Mouse (Mus musculus) liver, embryonic 14.5 days (tissue): Measurements from ENCODE around the gene Hivep2. TPM values are rescaled to one million over a fixed set of nuclear protein-coding genes. Genes with fewer than 3 reads are reported as not detected.

Experiments used
- ATAC-seq: fragments of 200-750 bp; cut with Nextera tagmentation; 2 replicates; pipeline ENCODE4 v1.8.0; 2017; ENCODE audit warnings: moderate number of reproducible peaks, mild to moderate bottlenecking, moderate library complexity; ENCODE audit not compliant: insufficient read depth
- DNase-seq, 3 experiments: peaks; one replicate each; pipeline ENCODE4 v3.0.0-alpha.2; 2012 to 2013; ENCODE audit warnings: low read depth in 3 of 3, low spot score in 3 of 3
- H3K27ac ChIP-seq: fragments of 300-500 bp; sonication (generic); 2 replicates; pipeline ENCODE4 v1.5.1; 2014; ENCODE audit warnings: moderate library complexity, mild to moderate bottlenecking, control low read depth, inconsistent platforms
- H3K27me3 ChIP-seq: fragments of 300-500 bp; sonication (generic); 2 replicates; pipeline ENCODE4 v1.6.1; 2014; ENCODE audit warnings: mild to moderate bottlenecking, low read length, moderate library complexity; ENCODE audit not compliant: control insufficient read depth, insufficient read depth
- H3K36me3 ChIP-seq: fragments of 300-500 bp; sonication (generic); replicated peaks from 2 replicates; pipeline ENCODE4 v1.6.1; 2014; ENCODE audit warnings: low read depth; ENCODE audit not compliant: control insufficient read depth, insufficient read depth
- H3K4me1 ChIP-seq, 2 experiments: fragments of 200-500 bp in 1 of 2; fragments of 300-500 bp in 1 of 2; sonication (generic) in 1 of 2; replicated peaks; 2 replicates each; pipeline ENCODE4 v1.6.1; 2012 to 2014; ENCODE audit warnings: antibody characterized with exemption in 1 of 2, inconsistent platforms in 1 of 2, low read length in 1 of 2; ENCODE audit not compliant: control insufficient read depth in 2 of 2, insufficient read depth in 2 of 2
- H3K4me2 ChIP-seq: fragments of 300-500 bp; sonication (generic); 2 replicates; pipeline ENCODE4 v1.6.1; 2014; ENCODE audit warnings: low read depth, mild to moderate bottlenecking, control low read depth, moderate library complexity
- H3K4me3 ChIP-seq, 2 experiments: fragments of 200-500 bp in 1 of 2; fragments of 300-500 bp in 1 of 2; sonication (generic) in 1 of 2; 2 replicates each; pipeline ENCODE4 v1.5.1; 2012 to 2014; ENCODE audit warnings: low read depth in 2 of 2, low read length in 2 of 2, mild to moderate bottlenecking in 2 of 2, control low read depth in 1 of 2, inconsistent platforms in 1 of 2, moderate library complexity in 1 of 2; ENCODE audit not compliant: insufficient read depth in 1 of 2
- H3K9ac ChIP-seq: fragments of 300-500 bp; sonication (generic); replicated peaks from 2 replicates; pipeline ENCODE4 v1.6.1; 2014; ENCODE audit warnings: mild to moderate bottlenecking, control low read depth, moderate library complexity
- H3K9me3 ChIP-seq: fragments of 300-500 bp; sonication (generic); 2 replicates; pipeline ENCODE4 v1.6.1; 2016; ENCODE audit warnings: low read length, mixed read lengths; ENCODE audit not compliant: control insufficient read depth
- CTCF ChIP-seq: IDR thresholded peaks from 2 replicates; pipeline ENCODE4 v1.5.1; 2016; ENCODE audit warnings: antibody characterized with exemption, low read depth, control low read depth
- EP300 ChIP-seq: IDR thresholded peaks from 2 replicates; pipeline ENCODE4 v1.6.1; 2016; ENCODE audit warnings: antibody characterized with exemption, low read depth
- WGBS: fragments of 180-500 bp; shearing (Covaris S2); extraction: QIAGEN DNeasy Blood & Tissue Kit; methylation state at CpG from one replicate; pipeline ENCODE4 v1.1.7; 2014; ENCODE audit not compliant: insufficient replicate concordance; 5-methylcytosine and 5-hydroxymethylcytosine counted together
- polyA plus RNA-seq, 2 experiments: library from polyadenylated mRNA; depleted of rRNA in 1 of 2; stranded (reverse) in 1 of 2; unstranded in 1 of 2; fragments of >200 nt; fragmentation: Nextera tagmentation in 1 of 2; extraction: Ambion mirVana in 1 of 2; gene quantifications; 2 replicates each; pipeline versions ENCODE4 v1.2.1 to v1.2.3; 2012 to 2014

Gene Hivep2
- polyA plus RNA-seq, 2 experiments: 0.32 to 0.33 TPM

GRCm38 (mm10) chr10:14055533-14055981, 89.7 kb downstream of the Hivep2 start:
- Histone ChIP-seq H3K36me3 (no peaks in the 10 kb centered on the region), H3K9me3 (no peaks in the 10 kb centered on the region), H3K4me3 (no peak overlapping the region), H3K9ac (no peak overlapping the region), H3K4me2 (no peak overlapping the region), H3K4me1 (no peaks in the 10 kb centered on the region), H3K27me3 (no peaks in the 10 kb centered on the region), H3K27ac (no peak overlapping the region)
- ATAC-seq: no peak
- TF ChIP-seq CTCF (no peak), EP300 (no peak)
- 47% methylated on average over 9 of the region's 9 CpGs for WGBS
- no peak for DNase-seq

- WGBS: 69% methylated on average over 4 of the region's 4 CpGs
- no peak for TF ChIP-seq EP300
- TF ChIP-seq CTCF: no peak
- Histone ChIP-seq H3K9me3 (no peaks in the 10 kb centered on the region), H3K27me3 (no peaks in the 10 kb centered on the region), H3K4me1 (no peaks in the 10 kb centered on the region), H3K27ac (no peak overlapping the region), H3K9ac (no peak overlapping the region), H3K4me3 (no peak overlapping the region), H3K4me2 (no peak overlapping the region), H3K36me3 (no peaks in the 10 kb centered on the region)
- DNase-seq (no peak), ATAC-seq (no peak)
These were observed 90.2 kb downstream of the Hivep2 start for GRCm38 (mm10) chr10:14056057-14056456.

GRCm38 (mm10) chr10:14056584-14057451, 90.9 kb downstream of the Hivep2 start:
- Histone ChIP-seq H3K4me3 (no peak overlapping the region), H3K4me1 (no peaks in the 10 kb centered on the region), H3K36me3 (no peaks in the 10 kb centered on the region), H3K9me3 (no peaks in the 10 kb centered on the region), H3K4me2 (no peak overlapping the region), H3K9ac (no peak overlapping the region), H3K27ac (no peak overlapping the region), H3K27me3 (no peaks in the 10 kb centered on the region)
- no peak for TF ChIP-seq CTCF
- no peak for TF ChIP-seq EP300
- DNase-seq: no peak
- no peak for ATAC-seq
- WGBS: 50% methylated on average over 8 of the region's 8 CpGs

GRCm38 (mm10) chr10:14057841-14058605, 92.1 kb downstream of the Hivep2 start:
- DNase-seq (no peak), ATAC-seq (no peak)
- H3K9me3 ChIP-seq: no peaks in the 10 kb centered on the region
- no peak for TF ChIP-seq EP300
- no peak overlapping the region for H3K9ac ChIP-seq
- no peak overlapping the region for H3K27ac ChIP-seq
- H3K27me3 ChIP-seq: no peaks in the 10 kb centered on the region
- 67% methylated on average over 11 of the region's 11 CpGs for WGBS
- no peak overlapping the region for H3K4me3 ChIP-seq
- H3K36me3 ChIP-seq: no peaks in the 10 kb centered on the region
- no peaks in the 10 kb centered on the region for H3K4me1 ChIP-seq
- no peak overlapping the region for H3K4me2 ChIP-seq

GRCm38 (mm10) chr10:14058742-14059141, 92.9 kb downstream of the Hivep2 start:
- Histone ChIP-seq H3K27ac (no peak overlapping the region), H3K4me3 (no peak overlapping the region), H3K27me3 (no peaks in the 10 kb centered on the region), H3K36me3 (no peaks in the 10 kb centered on the region), H3K4me1 (no peaks in the 10 kb centered on the region), H3K4me2 (no peak overlapping the region), H3K9me3 (no peaks in the 10 kb centered on the region), H3K9ac (no peak overlapping the region)
- 33% methylated on average over 2 of the region's 2 CpGs for WGBS
- no peak for ATAC-seq
- DNase-seq: no peak
- TF ChIP-seq EP300 (no peak), CTCF (no peak)
